ENCODE assay signal across 12 mouse cellular contexts in genomic region chr5:137337190-137337589, GRCm38 (mm10). TPM values are rescaled to one million over a fixed set of nuclear protein-coding genes. Genes with fewer than 3 reads are reported as not detected.
DNase-seq lines count a peak whose midpoint lies in the region; ATAC-seq and TF ChIP-seq lines count a peak whose summit lies in the region.
"Had no signal": no experiment of that assay in that cellular context is flagged by ENCODE, and none has a peak within 500 bp of the region (broad histone marks: within the 10 kb centered on the region; RNA-seq: fewer than 3 reads in every experiment).

No protein-coding gene starts in this region.

- ATAC-seq in forebrain, postnatal 0 days, result no peak
- ATAC-seq in forebrain, embryonic 11.5 days (replicated peaks; ENCODE audit: low FRiP score), result no peak
- no peak for ATAC-seq in kidney, embryonic 15.5 days (replicated peaks; ENCODE audit: low FRiP score)
- ATAC-seq in heart, postnatal 0 days (ENCODE audit: insufficient read depth, low read depth), result no peak

- no peak overlapping the region for H3K4me3 ChIP-seq in forebrain, postnatal 0 days (ENCODE audit: low read depth, low read length)
- H3K4me3 ChIP-seq in forebrain, embryonic 11.5 days (ENCODE audit: low read depth, low read length), result no peak overlapping the region
- H3K4me3 ChIP-seq in kidney, embryonic 15.5 days (replicated peaks), result no peak overlapping the region
- H3K4me3 ChIP-seq in heart, postnatal 0 days (ENCODE audit: low read depth, low read length), result no peak overlapping the region
- no peak overlapping the region for H3K4me3 ChIP-seq in small intestine, adult 2 months (ENCODE audit: low read depth, low read length)

- TF ChIP-seq POLR2A in small intestine, adult 2 months (IDR thresholded peaks at IDR 0.05; ENCODE audit: low read depth, low read length), result no peak

- no peaks in the 10 kb centered on the region for H3K27me3 ChIP-seq in forebrain, postnatal 0 days (ENCODE audit: insufficient read depth, low read length)
- H3K27me3 ChIP-seq in forebrain, embryonic 11.5 days (ENCODE audit: control insufficient read depth, insufficient read depth, low read length), result no peaks in the 10 kb centered on the region
- H3K27me3 ChIP-seq in kidney, embryonic 15.5 days, result no peaks in the 10 kb centered on the region
- no peaks in the 10 kb centered on the region for H3K27me3 ChIP-seq in heart, postnatal 0 days (ENCODE audit: control insufficient read depth, insufficient read depth, low read length)
- no peaks in the 10 kb centered on the region for H3K27me3 ChIP-seq in small intestine, adult 2 months (ENCODE audit: control insufficient read depth, insufficient read depth, low read length)

- H3K4me2 ChIP-seq in forebrain, postnatal 0 days (ENCODE audit: low read depth), result 0 out of 2 replicates have a peak overlapping the region, but pooled peaks have one; percentile 78
- H3K4me2 ChIP-seq in forebrain, embryonic 11.5 days (ENCODE audit: low read depth, low read length, severe bottlenecking), result no peak overlapping the region
- no peak overlapping the region for H3K4me2 ChIP-seq in kidney, embryonic 15.5 days
- H3K4me2 ChIP-seq in heart, postnatal 0 days (ENCODE audit: low read depth, low read length), result no peak overlapping the region

- H3K27ac ChIP-seq in forebrain, postnatal 0 days (ENCODE audit: low read depth, low read length), result no peak overlapping the region
- H3K27ac ChIP-seq in forebrain, embryonic 11.5 days (ENCODE audit: low read depth, low read length), result no peak overlapping the region
- H3K27ac ChIP-seq in kidney, embryonic 15.5 days, result peak overlapping the region; percentile 41
- H3K27ac ChIP-seq in heart, postnatal 0 days (ENCODE audit: low read depth), result peak overlapping the region; percentile 91; the same call in 1 of the 2 replicates
- peak overlapping the region; percentile 68 for H3K27ac ChIP-seq in small intestine, adult 2 months (ENCODE audit: insufficient read depth, low read depth, low read length)

- WGBS in forebrain, postnatal 0 days, result 43% methylated on average over 8 of the region's 8 CpGs
- 64% methylated on average over 8 of the region's 8 CpGs for WGBS in forebrain, embryonic 11.5 days
- WGBS in kidney, embryonic 15.5 days, result 60% methylated on average over 8 of the region's 8 CpGs
- 34% methylated on average over 8 of the region's 8 CpGs for WGBS in heart, postnatal 0 days
- 20% methylated on average over 8 of the region's 8 CpGs for WGBS in small intestine, adult 2 months

- no peak for TF ChIP-seq CTCF in forebrain, postnatal 0 days (IDR thresholded peaks at IDR 0.05; ENCODE audit: low read depth)
- TF ChIP-seq CTCF in heart, postnatal 0 days (IDR thresholded peaks at IDR 0.05; ENCODE audit: low read depth), result no peak
- no peak; the same call in 1 of the 2 replicates for TF ChIP-seq CTCF in small intestine, adult 2 months (IDR thresholded peaks at IDR 0.05; ENCODE audit: extremely low read depth, insufficient read length, insufficient replicate concordance, low read depth, low read length)

- no peaks in the 10 kb centered on the region for H3K36me3 ChIP-seq in forebrain, postnatal 0 days (ENCODE audit: insufficient read depth)
- no peaks in the 10 kb centered on the region for H3K36me3 ChIP-seq in forebrain, embryonic 11.5 days (ENCODE audit: control insufficient read depth, insufficient read depth, low read length)
- no peaks in the 10 kb centered on the region for H3K36me3 ChIP-seq in kidney, embryonic 15.5 days
- H3K36me3 ChIP-seq in heart, postnatal 0 days (replicated peaks; ENCODE audit: control insufficient read depth, insufficient read depth, low read length), result no peaks in the 10 kb centered on the region
- no peaks in the 10 kb centered on the region for H3K36me3 ChIP-seq in small intestine, adult 2 months (ENCODE audit: control insufficient read depth, insufficient read depth, low read length)

- H3K4me1 ChIP-seq in forebrain, postnatal 0 days (ENCODE audit: insufficient read depth), result 0 out of 2 replicates have a peak, but pooled peaks cover 19% of the 10 kb centered on the region
- peaks cover 12% of the 10 kb centered on the region for H3K4me1 ChIP-seq in forebrain, embryonic 11.5 days (replicated peaks; ENCODE audit: control insufficient read depth, insufficient read depth, low read length)
- H3K4me1 ChIP-seq in kidney, embryonic 15.5 days, result peaks cover 38% of the 10 kb centered on the region
- no peaks in the 10 kb centered on the region; the same call in 1 of the 2 replicates for H3K4me1 ChIP-seq in heart, postnatal 0 days (ENCODE audit: control insufficient read depth, insufficient read depth)
- H3K4me1 ChIP-seq in small intestine, adult 2 months (ENCODE audit: control insufficient read depth, insufficient read depth, insufficient read length, low read length), result peaks cover 18% of the 10 kb centered on the region

- no peak overlapping the region for H3K9ac ChIP-seq in forebrain, postnatal 0 days
- no peak overlapping the region for H3K9ac ChIP-seq in forebrain, embryonic 11.5 days (ENCODE audit: low read length)
- no peak overlapping the region for H3K9ac ChIP-seq in kidney, embryonic 15.5 days
- no peak overlapping the region for H3K9ac ChIP-seq in heart, postnatal 0 days (replicated peaks; ENCODE audit: low read depth, low read length)

- no peak for TF ChIP-seq EP300 in heart, postnatal 0 days (IDR thresholded peaks at IDR 0.05; ENCODE audit: low read depth)

- DNase-seq in forebrain, postnatal 0 days, result no peak
- DNase-seq in forebrain, embryonic 11.5 days (ENCODE audit: low spot score), result no peak
- DNase-seq in kidney, postnatal 14 days, result no peak
- DNase-seq in heart, postnatal 0 days (ENCODE audit: low spot score), result no peak
- no peak for DNase-seq in right cerebral cortex, postnatal 4 days
- DNase-seq in urinary bladder, adult 2 months (ENCODE audit: low spot score), result no peak
- DNase-seq: B cell, adult 2 months; lung, adult 18-20 months; spleen, adult 18-20 months had no signal

- no peaks in the 10 kb centered on the region for H3K9me3 ChIP-seq in forebrain, postnatal 0 days (ENCODE audit: low read length)
- no peaks in the 10 kb centered on the region for H3K9me3 ChIP-seq in forebrain, embryonic 11.5 days (ENCODE audit: control insufficient read depth, low read length)
- no peaks in the 10 kb centered on the region for H3K9me3 ChIP-seq in kidney, embryonic 15.5 days (replicated peaks)
- H3K9me3 ChIP-seq in heart, postnatal 0 days (replicated peaks; ENCODE audit: control insufficient read depth, low read length), result no peaks in the 10 kb centered on the region

RNA-seq across cellular contexts. Expression of gene Slc12a9, which starts 3.8 kb away (rescaled TPM):
- 19.3 and 21.8 TPM in 2 replicates for total RNA-seq in forebrain, postnatal 0 days (2014; rRNA removed)
- 12.5 and 18.4 TPM in 2 replicates for polyA plus RNA-seq in forebrain, postnatal 0 days (2015; fragmentation: Nextera tagmentation; extraction: Ambion mirVana)
- 9.9 and 10.5 TPM in 2 replicates for polyA plus RNA-seq in forebrain, embryonic 11.5 days (2014; fragmentation: Nextera tagmentation; extraction: Ambion mirVana)
- polyA plus RNA-seq in kidney, embryonic 15.5 days (2015; fragmentation: Nextera tagmentation; extraction: Ambion mirVana), result 14.2 and 16.0 TPM in 2 replicates
- 7.3 and 14.8 TPM in 2 replicates for total RNA-seq in heart, postnatal 0 days (2014; rRNA removed; ENCODE audit: low replicate concordance)
- polyA plus RNA-seq in heart, postnatal 0 days (2015; fragmentation: Nextera tagmentation; extraction: Ambion mirVana), result 4.0 and 4.5 TPM in 2 replicates
- 9.2 and 14.8 TPM in 2 replicates for polyA plus RNA-seq in small intestine, adult 2 months (2012; rRNA removed)
- polyA plus RNA-seq in urinary bladder, adult 2 months (2012; rRNA removed), result 16.6 and 17.1 TPM in 2 replicates

RNA-seq across cellular contexts. Expression of gene Ephb4, which starts 12.7 kb away (rescaled TPM):
- total RNA-seq in forebrain, postnatal 0 days (2014; rRNA removed), result 8.9 and 12.7 TPM in 2 replicates
- polyA plus RNA-seq in forebrain, postnatal 0 days (2015; fragmentation: Nextera tagmentation; extraction: Ambion mirVana), result 3.5 and 4.9 TPM in 2 replicates
- polyA plus RNA-seq in forebrain, embryonic 11.5 days (2014; fragmentation: Nextera tagmentation; extraction: Ambion mirVana), result 34.6 and 35.0 TPM in 2 replicates
- 49.1 and 54.9 TPM in 2 replicates for polyA plus RNA-seq in kidney, embryonic 15.5 days (2015; fragmentation: Nextera tagmentation; extraction: Ambion mirVana)
- 99.2 and 113 TPM in 2 replicates for total RNA-seq in heart, postnatal 0 days (2014; rRNA removed; ENCODE audit: low replicate concordance)
- 20.4 and 23.1 TPM in 2 replicates for polyA plus RNA-seq in heart, postnatal 0 days (2015; fragmentation: Nextera tagmentation; extraction: Ambion mirVana)
- 14.8 and 27.5 TPM in 2 replicates for polyA plus RNA-seq in small intestine, adult 2 months (2012; rRNA removed)
- polyA plus RNA-seq in urinary bladder, adult 2 months (2012; rRNA removed), result 24.2 and 31.4 TPM in 2 replicates
- total RNA-seq: granulocyte monocyte progenitor cell, adult 5-6 weeks had no signal

RNA-seq across cellular contexts. Expression of gene Trip6, which starts 23.0 kb away (rescaled TPM):
- total RNA-seq in forebrain, postnatal 0 days (2014; rRNA removed), result 10.8 and 11.4 TPM in 2 replicates
- polyA plus RNA-seq in forebrain, postnatal 0 days (2015; fragmentation: Nextera tagmentation; extraction: Ambion mirVana), result 9.9 and 11.6 TPM in 2 replicates
- polyA plus RNA-seq in forebrain, embryonic 11.5 days (2014; fragmentation: Nextera tagmentation; extraction: Ambion mirVana), result 50.1 and 56.7 TPM in 2 replicates
- polyA plus RNA-seq in kidney, embryonic 15.5 days (2015; fragmentation: Nextera tagmentation; extraction: Ambion mirVana), result 77.9 and 87.5 TPM in 2 replicates
- 44.8 and 46.8 TPM in 2 replicates for total RNA-seq in heart, postnatal 0 days (2014; rRNA removed; ENCODE audit: low replicate concordance)
- polyA plus RNA-seq in heart, postnatal 0 days (2015; fragmentation: Nextera tagmentation; extraction: Ambion mirVana), result 22.9 and 28.6 TPM in 2 replicates
- 7.6 and 8.2 TPM in 2 replicates for polyA plus RNA-seq in small intestine, adult 2 months (2012; rRNA removed)
- polyA plus RNA-seq in urinary bladder, adult 2 months (2012; rRNA removed), result 54.5 and 62.8 TPM in 2 replicates

RNA-seq across cellular contexts. Expression of gene Srrt, which starts 29.7 kb away (rescaled TPM):
- total RNA-seq in forebrain, postnatal 0 days (2014; rRNA removed), result 136 and 153 TPM in 2 replicates
- polyA plus RNA-seq in forebrain, postnatal 0 days (2015; fragmentation: Nextera tagmentation; extraction: Ambion mirVana), result 52.3 and 55.6 TPM in 2 replicates
- 190 TPM in 2 replicates for polyA plus RNA-seq in forebrain, embryonic 11.5 days (2014; fragmentation: Nextera tagmentation; extraction: Ambion mirVana)
- 141 and 158 TPM in 2 replicates for polyA plus RNA-seq in kidney, embryonic 15.5 days (2015; fragmentation: Nextera tagmentation; extraction: Ambion mirVana)
- 77.2 and 139 TPM in 2 replicates for total RNA-seq in heart, postnatal 0 days (2014; rRNA removed; ENCODE audit: low replicate concordance)
- 34.9 and 38.0 TPM in 2 replicates for polyA plus RNA-seq in heart, postnatal 0 days (2015; fragmentation: Nextera tagmentation; extraction: Ambion mirVana)
- polyA plus RNA-seq in small intestine, adult 2 months (2012; rRNA removed), result 60.3 and 109 TPM in 2 replicates
- polyA plus RNA-seq in urinary bladder, adult 2 months (2012; rRNA removed), result 163 and 168 TPM in 2 replicates

RNA-seq across cellular contexts. Expression of gene Ufsp1, which starts 42.8 kb away (rescaled TPM):
- total RNA-seq in forebrain, postnatal 0 days (2014; rRNA removed), result 15.2 and 16.2 TPM in 2 replicates
- polyA plus RNA-seq in forebrain, postnatal 0 days (2015; fragmentation: Nextera tagmentation; extraction: Ambion mirVana), result 15.8 and 23.4 TPM in 2 replicates
- 6.8 and 8.0 TPM in 2 replicates for polyA plus RNA-seq in forebrain, embryonic 11.5 days (2014; fragmentation: Nextera tagmentation; extraction: Ambion mirVana)
- 5.9 and 7.3 TPM in 2 replicates for polyA plus RNA-seq in kidney, embryonic 15.5 days (2015; fragmentation: Nextera tagmentation; extraction: Ambion mirVana)
- 4.1 and 5.6 TPM in 2 replicates for total RNA-seq in heart, postnatal 0 days (2014; rRNA removed; ENCODE audit: low replicate concordance)
- 11.5 and 11.9 TPM in 2 replicates for polyA plus RNA-seq in heart, postnatal 0 days (2015; fragmentation: Nextera tagmentation; extraction: Ambion mirVana)
- polyA plus RNA-seq in small intestine, adult 2 months (2012; rRNA removed), result 7.0 and 10.9 TPM in 2 replicates
- polyA plus RNA-seq in urinary bladder, adult 2 months (2012; rRNA removed), result 8.2 and 9.0 TPM in 2 replicates

Comparison
In these comparisons a context has a peak if more than half of its experiments do, and no peak if none do; other contexts are left out.
1. H3K27ac ChIP-seq: peak in kidney, embryonic 15.5 days (single experiment), heart, postnatal 0 days (single experiment) and small intestine, adult 2 months (single experiment); none in forebrain, postnatal 0 days (single experiment) and forebrain, embryonic 11.5 days (single experiment).